Mouse (Mus musculus) G1E (cell line): ENCODE measurements around the gene Cc2d1a.

Experiments
- CTCF ChIP-seq: IDR thresholded peaks from 2 replicates; pipeline ENCODE4 v1.5.1; 2012; ENCODE audit warnings: low read depth, low read length, inconsistent platforms, mixed read lengths
- GATA1 ChIP-seq: IDR thresholded peaks from 2 replicates; pipeline ENCODE4 v1.6.1; 2012; ENCODE audit warnings: borderline replicate concordance, low read length, inconsistent platforms, mixed read lengths
- GATA2 ChIP-seq: IDR thresholded peaks from 2 replicates; pipeline ENCODE4 v1.6.1; 2012; ENCODE audit warnings: low read depth, low read length, inconsistent platforms, borderline replicate concordance
- TAL1 ChIP-seq: conservative IDR thresholded peaks from 2 replicates; pipeline ENCODE4 v1.6.1; 2012; ENCODE audit warnings: low read depth, low read length, inconsistent platforms, mixed read lengths

GRCm38 (mm10) chr8:84179946-84180345 is 32.2 kb upstream of the Cc2d1a start:
- no peak for TF ChIP-seq CTCF
- TF ChIP-seq GATA1: no peak
- TF ChIP-seq TAL1: no peak
- no peak for TF ChIP-seq GATA2
